Mouse (Mus musculus): ENCODE results near the gene Hist1h1t.

GRCm38 (mm10) chr13:23662536-23662935 is 33.1 kb upstream of the Hist1h1t start:
- no peak for TF ChIP-seq GATA1 (IDR thresholded peaks at IDR 0.05; ENCODE audit: borderline replicate concordance, low read length)
- no peak for TF ChIP-seq FLI1 (IDR thresholded peaks at IDR 0.05; ENCODE audit: low read length)

All from megakaryocyte, embryonic 14.5 days (primary cell).